Mouse (Mus musculus): Measurements from ENCODE around the gene Slc9a9. TPM values are rescaled to one million over a fixed set of nuclear protein-coding genes. Genes with fewer than 3 reads are reported as not detected.

Slc9a9 gene
- polyA plus RNA-seq, 1 experiment from 2014 or later: 4.4 TPM

DNA sequence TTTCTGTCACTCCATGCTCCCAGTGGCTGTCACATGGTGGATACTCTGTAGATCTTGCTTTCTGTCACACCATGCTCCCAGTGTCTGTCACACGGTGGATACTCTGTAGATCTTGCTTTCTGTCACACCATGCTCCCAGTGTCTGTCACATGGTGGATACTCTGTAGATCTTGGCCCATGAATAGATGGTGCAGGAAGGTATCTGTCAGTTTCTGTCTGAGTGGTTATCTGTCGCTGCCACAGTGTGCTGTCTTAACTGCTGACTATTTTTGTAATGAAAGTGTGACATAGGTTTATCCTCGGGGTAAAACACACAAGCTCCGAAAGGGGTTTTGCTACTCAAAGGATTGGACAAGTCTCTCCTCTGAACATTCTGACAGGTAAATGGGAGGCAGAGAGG, 24.5 kb downstream of the Slc9a9 start:
- H3K9ac ChIP-seq (ENCODE audit: low read length): no peak overlapping the region
- no peaks in the 10 kb centered on the region for H3K27me3 ChIP-seq (ENCODE audit: control insufficient read depth, insufficient read depth, low read depth, low read length)
- no peak for ATAC-seq (ENCODE audit: low read depth)
- H3K4me3 ChIP-seq (ENCODE audit: low read length): no peak overlapping the region
- H3K9me3 ChIP-seq (ENCODE audit: control insufficient read depth, low read length): no peaks in the 10 kb centered on the region
- H3K27ac ChIP-seq (ENCODE audit: low read length): no peak overlapping the region
- WGBS: 76% methylated on average over 4 of the region's 4 CpGs
- H3K36me3 ChIP-seq (ENCODE audit: control insufficient read depth, insufficient read depth, low read length): no peaks in the 10 kb centered on the region
- peaks cover 14% of the 10 kb centered on the region for H3K4me1 ChIP-seq (replicated peaks; ENCODE audit: control insufficient read depth, insufficient read depth, low read length)
- H3K4me2 ChIP-seq (ENCODE audit: low read depth, low read length): no peak overlapping the region

DNA sequence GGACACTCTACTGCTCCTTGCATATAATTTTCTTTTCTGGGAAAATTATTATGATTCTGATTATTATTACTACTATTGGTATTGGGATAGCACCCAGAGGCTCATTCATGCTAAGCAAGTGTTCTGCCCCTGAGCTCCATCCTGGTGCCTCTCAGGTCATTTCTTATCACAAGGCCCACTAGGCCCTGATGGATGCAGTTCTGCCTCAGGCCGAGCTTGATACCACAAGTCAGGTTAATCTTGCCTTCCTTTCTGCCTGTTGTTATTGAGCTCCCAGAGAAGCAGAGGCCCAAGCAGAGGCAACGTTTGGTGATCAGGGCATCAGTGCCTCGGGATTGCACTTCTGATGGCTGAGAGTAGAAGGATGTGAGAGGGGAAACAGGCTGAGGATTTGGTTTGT, 25.3 kb downstream of the Slc9a9 start:
- no peak overlapping the region for H3K4me3 ChIP-seq (ENCODE audit: low read length)
- H3K27me3 ChIP-seq (ENCODE audit: control insufficient read depth, insufficient read depth, low read depth, low read length): no peaks in the 10 kb centered on the region
- H3K4me2 ChIP-seq (ENCODE audit: low read depth, low read length): no peak overlapping the region
- H3K36me3 ChIP-seq (ENCODE audit: control insufficient read depth, insufficient read depth, low read length): no peaks in the 10 kb centered on the region
- ATAC-seq (ENCODE audit: low read depth): no peak
- WGBS: 73% methylated on average over 3 of the region's 3 CpGs
- H3K9me3 ChIP-seq (ENCODE audit: control insufficient read depth, low read length): no peaks in the 10 kb centered on the region
- H3K4me1 ChIP-seq (replicated peaks; ENCODE audit: control insufficient read depth, insufficient read depth, low read length): peaks cover 14% of the 10 kb centered on the region
- no peak overlapping the region for H3K9ac ChIP-seq (ENCODE audit: low read length)
- no peak overlapping the region for H3K27ac ChIP-seq (ENCODE audit: low read length)

DNA sequence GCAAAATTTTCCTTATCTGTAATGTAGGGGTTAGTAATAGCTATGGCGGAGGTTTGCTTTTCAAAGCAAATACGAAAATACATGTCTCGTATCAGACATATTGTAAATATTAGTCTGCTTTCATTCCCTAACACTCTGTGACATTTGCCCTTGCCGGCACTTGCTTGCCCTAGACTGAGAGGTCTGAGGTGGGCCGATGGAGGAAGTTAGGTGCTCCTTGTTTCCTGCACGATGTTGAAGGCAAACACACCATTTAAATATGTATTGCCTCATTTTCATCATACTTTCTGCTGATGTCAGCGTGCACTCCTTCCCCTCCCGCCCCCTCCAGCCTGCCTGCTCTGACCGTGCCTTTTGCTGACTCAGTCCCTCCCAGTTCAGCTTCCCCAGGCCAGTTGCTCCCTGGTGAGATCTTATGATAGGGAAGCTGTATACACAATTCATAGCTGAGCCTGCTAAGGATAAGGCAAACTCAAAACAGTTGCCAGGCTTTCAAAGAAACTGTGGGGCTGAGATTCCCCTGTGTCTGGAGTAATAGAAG, 26.9 kb downstream of the Slc9a9 start:
- peak; percentile 74 for ATAC-seq (ENCODE audit: low read depth)
- no peaks in the 10 kb centered on the region for H3K27me3 ChIP-seq (ENCODE audit: control insufficient read depth, insufficient read depth, low read depth, low read length)
- H3K4me2 ChIP-seq (ENCODE audit: low read depth, low read length): 0 out of 2 replicates have a peak overlapping the region, but pooled peaks have one; percentile 20
- H3K4me1 ChIP-seq (replicated peaks; ENCODE audit: control insufficient read depth, insufficient read depth, low read length): peaks cover 11% of the 10 kb centered on the region
- H3K9ac ChIP-seq (ENCODE audit: low read length): no peak overlapping the region
- 18% methylated on average over 9 of the region's 9 CpGs for WGBS
- H3K9me3 ChIP-seq (ENCODE audit: control insufficient read depth, low read length): no peaks in the 10 kb centered on the region
- no peak overlapping the region; the same call in 1 of the 2 replicates for H3K27ac ChIP-seq (ENCODE audit: low read length)
- H3K36me3 ChIP-seq (ENCODE audit: control insufficient read depth, insufficient read depth, low read length): no peaks in the 10 kb centered on the region
- no peak overlapping the region for H3K4me3 ChIP-seq (ENCODE audit: low read length)

DNA sequence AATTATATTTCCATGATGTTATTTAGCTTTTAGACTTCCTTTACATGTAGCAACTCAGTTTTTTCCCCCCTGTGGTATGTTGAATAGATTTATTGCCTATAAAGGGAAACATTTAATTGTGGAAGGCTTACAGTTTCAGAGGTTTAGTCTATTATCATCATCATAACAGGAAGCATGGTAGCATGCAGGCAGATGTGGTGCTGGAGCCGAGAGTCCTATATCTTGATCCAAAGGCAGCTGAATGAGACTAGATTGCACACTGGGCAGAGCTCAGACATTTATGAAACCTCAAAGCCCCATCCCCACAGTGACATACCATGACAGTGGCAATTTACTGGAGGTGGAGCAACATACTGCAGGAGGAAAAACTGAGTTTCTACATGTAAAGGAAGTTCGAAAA, 28.5 kb downstream of the Slc9a9 start:
- Histone ChIP-seq H3K4me3 (ENCODE audit: low read length) (no peak overlapping the region), H3K4me1 (replicated peaks; ENCODE audit: control insufficient read depth, insufficient read depth, low read length) (peaks cover 3% of the 10 kb centered on the region; the same call in 1 of the 2 replicates), H3K27ac (ENCODE audit: low read length) (no peak overlapping the region), H3K27me3 (ENCODE audit: control insufficient read depth, insufficient read depth, low read depth, low read length) (no peaks in the 10 kb centered on the region), H3K9ac (ENCODE audit: low read length) (no peak overlapping the region), H3K4me2 (ENCODE audit: low read depth, low read length) (no peak overlapping the region), H3K9me3 (ENCODE audit: control insufficient read depth, low read length) (no peaks in the 10 kb centered on the region), H3K36me3 (ENCODE audit: control insufficient read depth, insufficient read depth, low read length) (no peaks in the 10 kb centered on the region)
- ATAC-seq (ENCODE audit: low read depth): no peak
- WGBS: 58% methylated on average over 2 of the region's 2 CpGs

DNA sequence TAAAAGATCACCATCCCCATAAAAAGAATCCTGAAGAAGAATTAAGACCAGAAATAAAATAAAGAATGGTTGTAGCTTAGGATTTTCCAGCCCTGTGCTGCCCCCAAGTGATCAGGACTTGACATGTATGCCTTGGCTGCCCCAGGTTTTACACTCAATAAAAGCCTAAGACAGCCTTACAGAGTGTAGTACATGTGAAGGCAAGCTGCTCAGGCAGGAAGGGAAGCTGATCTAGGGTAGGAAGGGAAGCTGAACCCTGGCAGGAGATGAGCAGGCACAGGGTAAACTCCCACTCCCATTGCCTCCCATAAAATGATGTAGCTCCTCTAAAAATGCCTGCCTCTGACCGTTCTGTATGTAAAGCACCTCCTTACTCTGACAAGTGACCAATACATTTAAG, 30.8 kb downstream of the Slc9a9 start:
- Histone ChIP-seq H3K9ac (ENCODE audit: low read length) (no peak overlapping the region), H3K27me3 (ENCODE audit: control insufficient read depth, insufficient read depth, low read depth, low read length) (no peaks in the 10 kb centered on the region), H3K4me1 (replicated peaks; ENCODE audit: control insufficient read depth, insufficient read depth, low read length) (peaks cover 3% of the 10 kb centered on the region; the same call in 1 of the 2 replicates), H3K36me3 (ENCODE audit: control insufficient read depth, insufficient read depth, low read length) (no peaks in the 10 kb centered on the region), H3K4me2 (ENCODE audit: low read depth, low read length) (no peak overlapping the region), H3K9me3 (ENCODE audit: control insufficient read depth, low read length) (no peaks in the 10 kb centered on the region), H3K4me3 (ENCODE audit: low read length) (no peak overlapping the region), H3K27ac (ENCODE audit: low read length) (no peak overlapping the region)
- WGBS: 83% methylated on average over 1 of the region's 1 CpGs
- ATAC-seq (ENCODE audit: low read depth): peak; percentile 40; the same call in 1 of the 2 replicates

DNA sequence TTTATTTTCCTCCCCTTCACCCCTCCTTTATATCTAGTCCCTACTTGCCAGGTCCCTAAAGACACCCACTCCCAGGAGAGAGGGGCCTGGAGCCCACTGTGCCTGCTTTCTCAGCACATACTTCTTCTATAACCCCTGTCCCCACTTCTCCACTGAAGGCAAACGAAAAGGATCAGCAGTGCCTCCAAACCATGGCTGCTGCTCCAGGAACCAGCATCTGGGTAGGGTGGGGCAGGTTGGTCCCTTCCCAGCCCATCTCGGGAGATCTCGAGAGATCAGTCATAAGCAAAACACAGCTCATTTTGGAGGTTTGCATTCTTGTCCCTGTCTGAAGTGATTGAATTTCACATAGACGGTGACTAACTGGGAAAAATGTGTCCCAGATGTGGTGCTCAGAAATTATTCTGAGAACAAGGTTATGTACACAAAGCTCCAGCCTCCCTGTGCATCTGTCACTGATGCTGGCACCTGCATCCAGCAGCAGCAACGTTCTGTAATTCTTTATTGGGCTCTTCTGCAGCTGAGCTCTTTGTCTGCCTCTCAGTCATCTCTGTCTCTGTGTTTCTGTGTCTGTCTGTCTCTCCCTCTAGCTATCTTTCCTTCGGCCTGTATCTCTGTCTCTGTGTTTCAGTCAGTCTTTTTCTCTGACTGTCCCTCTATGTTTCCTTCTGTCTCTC, 31.6 kb downstream of the Slc9a9 start:
- Histone ChIP-seq H3K36me3 (ENCODE audit: control insufficient read depth, insufficient read depth, low read length) (no peaks in the 10 kb centered on the region), H3K4me1 (replicated peaks; ENCODE audit: control insufficient read depth, insufficient read depth, low read length) (peaks cover 3% of the 10 kb centered on the region; the same call in 1 of the 2 replicates), H3K27ac (ENCODE audit: low read length) (no peak overlapping the region), H3K9ac (ENCODE audit: low read length) (no peak overlapping the region), H3K4me3 (ENCODE audit: low read length) (no peak overlapping the region), H3K4me2 (ENCODE audit: low read depth, low read length) (no peak overlapping the region), H3K9me3 (ENCODE audit: control insufficient read depth, low read length) (no peaks in the 10 kb centered on the region), H3K27me3 (ENCODE audit: control insufficient read depth, insufficient read depth, low read depth, low read length) (no peaks in the 10 kb centered on the region)
- ATAC-seq (ENCODE audit: low read depth): no peak
- 45% methylated on average over 6 of the region's 6 CpGs for WGBS

DNA sequence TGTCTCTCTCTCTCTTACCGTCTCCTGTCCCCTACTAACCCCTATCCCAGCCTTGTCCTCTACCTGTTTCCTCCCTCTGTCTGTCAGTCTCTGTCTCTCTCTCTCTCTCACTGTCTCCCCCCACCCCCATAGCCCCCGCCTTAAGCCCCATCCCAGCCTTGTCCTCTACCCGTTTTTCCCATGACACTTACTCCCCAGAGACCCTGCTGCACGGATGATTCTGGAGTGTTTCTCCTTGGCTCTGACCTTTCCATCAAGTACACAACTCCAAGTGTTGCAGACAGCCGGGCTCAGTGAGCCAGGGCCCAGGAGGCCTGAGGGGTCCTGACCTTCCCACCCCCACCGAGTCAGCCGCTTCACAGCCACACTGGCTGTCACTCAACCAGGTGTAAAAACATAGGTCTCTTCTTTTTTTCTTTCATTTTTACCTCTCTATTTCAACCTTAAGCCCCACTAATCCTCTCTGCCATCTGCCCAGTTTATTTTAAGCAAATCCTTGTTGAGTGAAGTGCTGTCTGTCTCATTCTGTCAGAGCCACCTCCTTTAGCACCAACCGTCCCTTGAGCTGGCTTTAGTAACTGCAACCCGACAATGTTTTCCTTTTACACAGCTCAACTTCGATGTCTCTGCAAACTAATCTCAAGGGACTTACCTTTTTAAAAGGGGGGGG, 32.4 kb downstream of the Slc9a9 start:
- no peak overlapping the region for H3K27ac ChIP-seq (ENCODE audit: low read length)
- H3K4me2 ChIP-seq (ENCODE audit: low read depth, low read length): no peak overlapping the region
- no peak for ATAC-seq (ENCODE audit: low read depth)

DNA sequence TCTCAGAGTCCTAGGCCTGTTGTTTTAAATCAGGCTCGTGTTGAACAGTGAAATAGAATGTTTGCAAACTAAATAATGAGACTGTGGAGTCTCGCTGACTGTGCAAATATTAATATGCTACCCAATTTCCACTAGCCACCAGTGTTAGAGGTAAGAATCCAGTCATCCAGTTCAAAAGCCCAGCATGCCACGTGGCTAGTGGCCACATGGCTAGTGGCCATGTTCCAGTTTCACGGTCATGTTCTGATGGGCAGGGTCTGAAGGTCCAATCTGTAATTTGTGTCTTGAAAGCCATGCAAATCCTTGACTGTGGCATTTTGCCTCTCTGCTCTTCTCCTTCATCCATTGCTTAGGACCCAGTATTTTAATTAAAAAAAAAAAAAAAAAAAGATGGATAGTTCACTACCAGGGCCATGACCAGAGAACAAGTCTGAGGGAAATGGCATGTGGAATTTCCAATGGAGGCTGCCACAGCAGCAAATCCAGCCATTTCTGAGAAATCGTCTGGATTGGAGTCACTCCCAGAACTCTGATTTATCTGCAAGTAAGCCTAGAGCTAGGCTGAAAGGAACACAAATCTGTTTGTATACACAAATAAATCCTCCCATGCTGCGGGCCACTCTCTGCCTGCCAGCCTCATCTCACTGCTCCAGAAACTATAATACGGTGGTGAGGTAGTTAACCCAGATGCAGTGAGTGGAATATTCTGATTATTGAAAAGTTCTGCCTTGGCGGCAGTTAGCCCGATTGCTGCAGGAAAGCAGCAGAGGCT, 35.5 kb downstream of the Slc9a9 start:
- no peak overlapping the region for H3K27ac ChIP-seq (ENCODE audit: low read length)
- WGBS: 59% methylated on average over 9 of the region's 9 CpGs
- no peaks in the 10 kb centered on the region for H3K36me3 ChIP-seq (ENCODE audit: control insufficient read depth, insufficient read depth, low read length)
- no peaks in the 10 kb centered on the region for H3K27me3 ChIP-seq (ENCODE audit: control insufficient read depth, insufficient read depth, low read depth, low read length)
- H3K4me1 ChIP-seq (replicated peaks; ENCODE audit: control insufficient read depth, insufficient read depth, low read length): no peaks in the 10 kb centered on the region
- H3K4me2 ChIP-seq (ENCODE audit: low read depth, low read length): no peak overlapping the region
- H3K4me3 ChIP-seq (ENCODE audit: low read length): no peak overlapping the region
- ATAC-seq (ENCODE audit: low read depth): no peak
- H3K9me3 ChIP-seq (ENCODE audit: control insufficient read depth, low read length): no peaks in the 10 kb centered on the region
- H3K9ac ChIP-seq (ENCODE audit: low read length): no peak overlapping the region

More for the DNA sequence above, 32.4 kb downstream of the Slc9a9 start:
- Histone ChIP-seq H3K27me3 (ENCODE audit: control insufficient read depth, insufficient read depth, low read depth, low read length) (no peaks in the 10 kb centered on the region), H3K36me3 (ENCODE audit: control insufficient read depth, insufficient read depth, low read length) (no peaks in the 10 kb centered on the region), H3K4me1 (replicated peaks; ENCODE audit: control insufficient read depth, insufficient read depth, low read length) (no peaks in the 10 kb centered on the region), H3K4me3 (ENCODE audit: low read length) (no peak overlapping the region), H3K9me3 (ENCODE audit: control insufficient read depth, low read length) (no peaks in the 10 kb centered on the region), H3K9ac (ENCODE audit: low read length) (no peak overlapping the region)
- 31% methylated on average over 10 of the region's 10 CpGs for WGBS

DNA sequence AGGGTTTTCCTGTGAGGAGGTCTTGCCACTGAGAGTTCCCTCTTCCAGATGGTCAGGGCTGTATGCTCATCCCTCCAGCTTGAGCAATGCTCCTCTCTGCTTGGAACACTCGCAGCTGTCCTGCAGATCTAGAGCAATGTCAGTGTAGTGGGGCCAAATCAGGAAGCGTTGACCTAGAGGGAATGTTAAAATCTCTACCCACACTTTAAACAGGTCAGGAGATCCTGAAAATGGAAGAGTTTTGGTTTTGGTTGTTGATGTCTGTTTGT, 36.0 kb downstream of the Slc9a9 start:
- ATAC-seq (ENCODE audit: low read depth): no peak
- Histone ChIP-seq H3K27me3 (ENCODE audit: control insufficient read depth, insufficient read depth, low read depth, low read length) (no peaks in the 10 kb centered on the region), H3K36me3 (ENCODE audit: control insufficient read depth, insufficient read depth, low read length) (no peaks in the 10 kb centered on the region), H3K4me2 (ENCODE audit: low read depth, low read length) (no peak overlapping the region), H3K9me3 (ENCODE audit: control insufficient read depth, low read length) (no peaks in the 10 kb centered on the region), H3K4me1 (replicated peaks; ENCODE audit: control insufficient read depth, insufficient read depth, low read length) (no peaks in the 10 kb centered on the region), H3K4me3 (ENCODE audit: low read length) (no peak overlapping the region), H3K9ac (ENCODE audit: low read length) (no peak overlapping the region), H3K27ac (ENCODE audit: low read length) (no peak overlapping the region)
- WGBS: 64% methylated on average over 2 of the region's 2 CpGs

Measured in lung, embryonic 16.5 days (tissue).